Mouse (Mus musculus): ENCODE measurements around the gene Gm10337. TPM values are rescaled to one million over a fixed set of nuclear protein-coding genes. Genes with fewer than 3 reads are reported as not detected.

Gm10337 gene
- polyA plus RNA-seq, 1 experiment, result not detected

GRCm38 (mm10) chr15:102528396-102528795 lies 24.9 kb downstream of the Gm10337 start:
- Histone ChIP-seq H3K27me3 (ENCODE audit: control insufficient read depth, insufficient read depth, low read length) (no peaks in the 10 kb centered on the region), H3K4me1 (ENCODE audit: control insufficient read depth, insufficient read depth, low read length) (peaks cover 41% of the 10 kb centered on the region), H3K4me3 (replicated peaks; ENCODE audit: insufficient read depth, low read depth, low read length) (no peak overlapping the region), H3K27ac (ENCODE audit: insufficient read depth, low read length) (no peak overlapping the region)
- WGBS, result 100% methylated on average over 1 of the region's 1 CpGs
- peak in 1 of 2 experiments; percentile 8 for DNase-seq
- TF ChIP-seq CTCF (IDR thresholded peaks at IDR 0.05; ENCODE audit: borderline replicate concordance, insufficient read depth, low read depth, low read length) (no peak), POLR2A (IDR thresholded peaks at IDR 0.05; ENCODE audit: borderline replicate concordance, insufficient read depth, low read length) (no peak)

DNA sequence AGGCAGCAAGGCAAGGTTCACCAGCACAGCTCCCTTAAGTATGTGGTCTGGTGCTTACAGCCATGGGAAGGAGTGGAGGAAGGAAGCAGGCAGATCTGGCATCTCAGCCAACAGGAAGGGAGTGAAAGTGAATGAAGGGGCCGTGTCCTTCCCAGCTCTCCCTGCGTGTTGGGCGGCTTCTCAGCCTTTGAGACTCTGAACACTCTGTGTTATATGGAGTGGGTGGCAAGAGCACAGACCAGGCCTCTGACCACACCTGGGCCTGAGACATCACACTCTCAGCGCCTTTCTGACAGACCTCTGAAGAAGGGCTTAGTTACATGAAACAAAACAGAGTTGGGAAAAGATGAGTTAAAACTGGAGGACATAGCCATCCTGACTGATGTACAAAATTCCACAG lies 27.0 kb downstream of the Gm10337 start:
- Histone ChIP-seq H3K4me3 (replicated peaks; ENCODE audit: insufficient read depth, low read depth, low read length) (no peak overlapping the region), H3K27me3 (ENCODE audit: control insufficient read depth, insufficient read depth, low read length) (no peaks in the 10 kb centered on the region), H3K4me1 (ENCODE audit: control insufficient read depth, insufficient read depth, low read length) (peaks cover 42% of the 10 kb centered on the region), H3K27ac (ENCODE audit: insufficient read depth, low read length) (peak overlapping the region; percentile 94)
- 83% methylated on average over 4 of the region's 4 CpGs for WGBS
- DNase-seq, result peak in 1 of 2 experiments; percentile 25
- TF ChIP-seq CTCF (IDR thresholded peaks at IDR 0.05; ENCODE audit: borderline replicate concordance, insufficient read depth, low read depth, low read length) (no peak), POLR2A (IDR thresholded peaks at IDR 0.05; ENCODE audit: borderline replicate concordance, insufficient read depth, low read length) (no peak)

- 80% methylated on average over 4 of the region's 4 CpGs for WGBS
- peak in 1 of 2 experiments; percentile 23 for DNase-seq
- TF ChIP-seq POLR2A (IDR thresholded peaks at IDR 0.05; ENCODE audit: borderline replicate concordance, insufficient read depth, low read length), result no peak
- TF ChIP-seq CTCF (IDR thresholded peaks at IDR 0.05; ENCODE audit: borderline replicate concordance, insufficient read depth, low read depth, low read length), result no peak
- H3K27me3 ChIP-seq (ENCODE audit: control insufficient read depth, insufficient read depth, low read length), result no peaks in the 10 kb centered on the region
- no peak overlapping the region for H3K4me3 ChIP-seq (replicated peaks; ENCODE audit: insufficient read depth, low read depth, low read length)
- peaks cover 42% of the 10 kb centered on the region for H3K4me1 ChIP-seq (ENCODE audit: control insufficient read depth, insufficient read depth, low read length)
- peak overlapping the region; percentile 99 for H3K27ac ChIP-seq (ENCODE audit: insufficient read depth, low read length)
These were observed 28.1 kb downstream of the Gm10337 start for GRCm38 (mm10) chr15:102531586-102531985.

- DNase-seq, result peak; percentile 31 to 86
- Histone ChIP-seq H3K4me3 (replicated peaks; ENCODE audit: insufficient read depth, low read depth, low read length) (no peak overlapping the region), H3K4me1 (ENCODE audit: control insufficient read depth, insufficient read depth, low read length) (peaks cover 42% of the 10 kb centered on the region), H3K27me3 (ENCODE audit: control insufficient read depth, insufficient read depth, low read length) (no peaks in the 10 kb centered on the region), H3K27ac (ENCODE audit: insufficient read depth, low read length) (peak overlapping the region; percentile 99)
- WGBS, result 7% methylated on average over 3 of the region's 3 CpGs
- TF ChIP-seq CTCF (IDR thresholded peaks at IDR 0.05; ENCODE audit: borderline replicate concordance, insufficient read depth, low read depth, low read length), result no peak
- no peak; the same call in 1 of the 2 replicates for TF ChIP-seq POLR2A (IDR thresholded peaks at IDR 0.05; ENCODE audit: borderline replicate concordance, insufficient read depth, low read length)
These were observed 28.8 kb downstream of the Gm10337 start for GRCm38 (mm10) chr15:102532106-102532900.

GRCm38 (mm10) chr15:102533926-102534325 lies 30.4 kb downstream of the Gm10337 start:
- TF ChIP-seq POLR2A (IDR thresholded peaks at IDR 0.05; ENCODE audit: borderline replicate concordance, insufficient read depth, low read length) (no peak), CTCF (IDR thresholded peaks at IDR 0.05; ENCODE audit: borderline replicate concordance, insufficient read depth, low read depth, low read length) (no peak)
- DNase-seq, result peak in 1 of 2 experiments; percentile 38
- Histone ChIP-seq H3K27ac (ENCODE audit: insufficient read depth, low read length) (peak overlapping the region; percentile 78), H3K4me3 (replicated peaks; ENCODE audit: insufficient read depth, low read depth, low read length) (no peak overlapping the region), H3K4me1 (ENCODE audit: control insufficient read depth, insufficient read depth, low read length) (peaks cover 42% of the 10 kb centered on the region), H3K27me3 (ENCODE audit: control insufficient read depth, insufficient read depth, low read length) (no peaks in the 10 kb centered on the region)
- WGBS, result 63% methylated on average over 7 of the region's 7 CpGs

DNA sequence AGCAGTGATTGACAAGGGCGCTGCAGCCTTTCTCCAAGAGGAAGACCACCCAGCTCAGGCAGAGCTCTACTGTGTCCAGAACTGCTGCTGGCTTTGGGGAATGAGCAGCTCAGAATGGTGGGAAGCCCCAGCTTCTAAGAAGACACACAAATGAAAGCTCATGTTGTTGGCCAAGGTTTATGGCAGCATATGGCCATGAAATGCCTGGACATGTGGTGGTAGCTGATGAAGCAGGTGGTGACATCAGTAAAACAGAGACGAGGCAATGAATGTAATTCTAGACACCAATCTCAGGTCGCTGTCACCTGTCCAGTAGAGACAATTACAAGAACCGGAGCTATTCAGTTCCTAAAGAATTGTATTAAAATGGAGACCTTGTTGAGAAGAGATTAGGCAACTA lies 41.3 kb downstream of the Gm10337 start:
- peak; percentile 95 to 98 for DNase-seq
- TF ChIP-seq POLR2A (IDR thresholded peaks at IDR 0.05; ENCODE audit: borderline replicate concordance, insufficient read depth, low read length) (peak; percentile 46; the same call in 1 of the 2 replicates), CTCF (IDR thresholded peaks at IDR 0.05; ENCODE audit: borderline replicate concordance, insufficient read depth, low read depth, low read length) (no peak)
- Histone ChIP-seq H3K4me3 (replicated peaks; ENCODE audit: insufficient read depth, low read depth, low read length) (no peak overlapping the region), H3K27me3 (ENCODE audit: control insufficient read depth, insufficient read depth, low read length) (no peaks in the 10 kb centered on the region), H3K4me1 (ENCODE audit: control insufficient read depth, insufficient read depth, low read length) (peaks cover 29% of the 10 kb centered on the region), H3K27ac (ENCODE audit: insufficient read depth, low read length) (peak overlapping the region; percentile 62)
- WGBS, result 15% methylated on average over 4 of the region's 4 CpGs

- no peak overlapping the region for H3K4me3 ChIP-seq (replicated peaks; ENCODE audit: insufficient read depth, low read depth, low read length)
- 32% methylated on average over 3 of the region's 3 CpGs for WGBS
- H3K27ac ChIP-seq (ENCODE audit: insufficient read depth, low read length), result peak overlapping the region; percentile 98
- H3K4me1 ChIP-seq (ENCODE audit: control insufficient read depth, insufficient read depth, low read length), result peaks cover 29% of the 10 kb centered on the region
- no peak for TF ChIP-seq POLR2A (IDR thresholded peaks at IDR 0.05; ENCODE audit: borderline replicate concordance, insufficient read depth, low read length)
- TF ChIP-seq CTCF (IDR thresholded peaks at IDR 0.05; ENCODE audit: borderline replicate concordance, insufficient read depth, low read depth, low read length), result no peak
- H3K27me3 ChIP-seq (ENCODE audit: control insufficient read depth, insufficient read depth, low read length), result no peaks in the 10 kb centered on the region
- DNase-seq, result peak in 1 of 2 experiments; percentile 62
These were observed 42.7 kb downstream of the Gm10337 start for GRCm38 (mm10) chr15:102546246-102546645.
